Mouse (Mus musculus): ENCODE results near the gene Rad1. TPM values are rescaled to one million over a fixed set of nuclear protein-coding genes. Genes with fewer than 3 reads are reported as not detected.
"Not testable (repeated sequence)": the region's sequence is repeated elsewhere in the genome, so short reads cannot be mapped to it uniquely, and the experiment has no call there.

The Rad1 gene
- total and polyA plus RNA-seq, 2 experiments from 2014 or later: 15.5 to 18.1 TPM

DNA sequence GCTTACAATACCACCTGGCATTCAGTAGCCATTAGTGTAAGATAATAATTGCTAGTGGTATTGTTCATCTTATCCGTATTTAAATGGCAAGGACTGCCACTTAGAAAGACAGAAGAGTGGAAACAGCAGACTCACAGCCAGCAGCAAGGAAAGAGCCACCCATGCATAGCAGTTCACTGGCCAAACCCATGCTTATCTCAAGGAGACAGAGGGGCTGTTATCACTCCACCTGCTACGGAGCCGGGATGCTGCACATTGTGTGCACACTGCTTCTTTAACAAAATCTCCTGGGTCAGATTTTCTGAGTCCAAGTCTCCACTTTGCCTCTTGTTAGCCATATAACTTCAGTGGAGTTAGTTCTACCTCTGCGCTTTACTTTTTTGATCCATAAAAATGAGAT lies 45.5 kb downstream of the Rad1 start:
- Histone ChIP-seq H3K4me3 (ENCODE audit: low read depth, low read length) (no peak overlapping the region), H3K27ac (ENCODE audit: low read depth, low read length) (no peak overlapping the region), H3K9me3 (ENCODE audit: low read length) (no peaks in the 10 kb centered on the region), H3K4me1 (ENCODE audit: insufficient read depth, low read length) (no peaks in the 10 kb centered on the region), H3K36me3 (ENCODE audit: insufficient read depth, low read length) (no peaks in the 10 kb centered on the region), H3K9ac (replicated peaks; ENCODE audit: low read length, poor library complexity, severe bottlenecking) (no peak overlapping the region), H3K4me2 (ENCODE audit: low read depth, low read length, poor library complexity, severe bottlenecking) (no peak overlapping the region), H3K27me3 (ENCODE audit: insufficient read depth, low read length) (no peaks in the 10 kb centered on the region)
- ATAC-seq (ENCODE audit: low FRiP score): no peak
- no peak for TF ChIP-seq CTCF (IDR thresholded peaks at IDR 0.05)
- DNase-seq (ENCODE audit: low spot score): no peak
- 84% methylated on average over 4 of the region's 4 CpGs for WGBS

DNA sequence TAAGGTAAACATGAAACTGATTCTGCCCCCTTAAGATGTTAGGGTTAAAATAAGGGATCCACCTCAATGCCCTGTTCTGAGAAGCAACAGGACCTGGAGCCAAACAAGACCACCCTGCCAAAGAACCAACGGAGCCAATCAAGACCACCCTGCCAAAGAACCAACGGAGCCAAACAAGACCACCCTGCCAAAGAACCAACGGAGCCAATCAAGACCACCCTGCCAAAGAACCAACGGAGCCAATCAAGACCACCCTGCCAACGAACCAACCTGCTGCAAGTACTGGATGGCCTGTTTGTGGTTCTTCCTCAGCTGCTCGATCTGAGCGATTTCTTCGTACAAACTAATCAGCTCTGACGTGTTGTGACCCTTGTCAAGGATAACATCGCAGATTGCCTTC lies 47.5 kb downstream of the Rad1 start:
- H3K9me3 ChIP-seq (ENCODE audit: low read length); DNase-seq (ENCODE audit: low spot score); H3K4me3 ChIP-seq (ENCODE audit: low read depth, low read length); H3K9ac ChIP-seq (replicated peaks; ENCODE audit: low read length, poor library complexity, severe bottlenecking); H3K27me3 ChIP-seq (ENCODE audit: insufficient read depth, low read length); ATAC-seq (ENCODE audit: low FRiP score); H3K4me1 ChIP-seq (ENCODE audit: insufficient read depth, low read length); H3K27ac ChIP-seq (ENCODE audit: low read depth, low read length); H3K36me3 ChIP-seq (ENCODE audit: insufficient read depth, low read length); H3K4me2 ChIP-seq (ENCODE audit: low read depth, low read length, poor library complexity, severe bottlenecking): not testable (repeated sequence)
- 93% methylated on average over 10 of the region's 10 CpGs for WGBS

DNA sequence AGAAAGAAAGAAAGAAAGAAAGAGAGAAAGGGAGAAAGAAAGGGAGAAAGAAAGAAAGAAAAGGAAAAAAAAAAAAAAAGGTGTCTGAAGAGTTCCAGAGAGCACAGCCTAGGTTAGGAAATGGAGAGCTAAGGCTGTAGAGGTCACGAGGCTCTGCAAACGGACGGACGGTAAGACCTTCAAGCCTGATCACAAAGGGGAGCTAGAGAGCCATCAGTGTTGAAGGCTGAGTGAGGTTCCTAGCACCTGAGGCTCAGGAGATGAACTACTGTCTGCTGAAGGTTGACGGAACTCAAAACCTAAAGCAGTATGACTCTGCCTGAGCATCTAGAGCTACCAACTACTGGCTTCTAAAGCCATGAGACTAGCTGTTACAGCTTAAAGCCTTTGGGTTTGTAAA lies 48.8 kb downstream of the Rad1 start:
- DNase-seq (ENCODE audit: low spot score) (no peak), ATAC-seq (ENCODE audit: low FRiP score) (no peak)
- no peak overlapping the region for H3K4me2 ChIP-seq (ENCODE audit: low read depth, low read length, poor library complexity, severe bottlenecking)
- H3K36me3 ChIP-seq (ENCODE audit: insufficient read depth, low read length): no peaks in the 10 kb centered on the region
- WGBS: 86% methylated on average over 5 of the region's 5 CpGs
- H3K27ac ChIP-seq (ENCODE audit: low read depth, low read length): no peak overlapping the region
- H3K4me3 ChIP-seq (ENCODE audit: low read depth, low read length): no peak overlapping the region
- H3K27me3 ChIP-seq (ENCODE audit: insufficient read depth, low read length): no peaks in the 10 kb centered on the region
- H3K4me1 ChIP-seq (ENCODE audit: insufficient read depth, low read length): no peaks in the 10 kb centered on the region
- H3K9ac ChIP-seq (replicated peaks; ENCODE audit: low read length, poor library complexity, severe bottlenecking): no peak overlapping the region
- no peak for TF ChIP-seq CTCF (IDR thresholded peaks at IDR 0.05)
- no peaks in the 10 kb centered on the region for H3K9me3 ChIP-seq (ENCODE audit: low read length)

DNA sequence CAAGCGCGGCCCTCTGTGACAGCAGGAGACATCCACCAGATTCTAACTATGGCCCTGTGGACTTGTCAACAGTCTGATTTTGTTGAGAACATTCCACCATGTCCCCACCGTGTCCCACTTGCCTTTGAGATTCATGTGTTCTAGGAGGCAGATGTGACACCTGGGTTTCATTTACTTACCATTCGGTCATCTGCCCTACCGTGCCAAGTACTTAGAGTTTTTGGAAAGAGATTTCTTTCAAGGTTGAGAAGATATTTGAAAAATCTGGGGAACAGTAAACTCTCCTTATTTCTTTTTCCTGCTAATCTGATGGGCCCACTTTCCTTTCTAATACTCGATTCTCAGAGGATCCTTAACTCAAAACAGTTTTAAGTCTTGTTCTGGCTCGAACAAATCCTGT lies 50.2 kb downstream of the Rad1 start:
- no peaks in the 10 kb centered on the region for H3K36me3 ChIP-seq (ENCODE audit: insufficient read depth, low read length)
- no peaks in the 10 kb centered on the region for H3K27me3 ChIP-seq (ENCODE audit: insufficient read depth, low read length)
- H3K4me1 ChIP-seq (ENCODE audit: insufficient read depth, low read length): no peaks in the 10 kb centered on the region
- no peak overlapping the region for H3K4me2 ChIP-seq (ENCODE audit: low read depth, low read length, poor library complexity, severe bottlenecking)
- H3K9ac ChIP-seq (replicated peaks; ENCODE audit: low read length, poor library complexity, severe bottlenecking): no peak overlapping the region
- ATAC-seq (ENCODE audit: low FRiP score) (no peak), DNase-seq (ENCODE audit: low spot score) (no peak)
- H3K27ac ChIP-seq (ENCODE audit: low read depth, low read length): no peak overlapping the region
- no peaks in the 10 kb centered on the region for H3K9me3 ChIP-seq (ENCODE audit: low read length)
- no peak overlapping the region for H3K4me3 ChIP-seq (ENCODE audit: low read depth, low read length)
- TF ChIP-seq CTCF (IDR thresholded peaks at IDR 0.05): no peak
- 89% methylated on average over 7 of the region's 7 CpGs for WGBS

DNA sequence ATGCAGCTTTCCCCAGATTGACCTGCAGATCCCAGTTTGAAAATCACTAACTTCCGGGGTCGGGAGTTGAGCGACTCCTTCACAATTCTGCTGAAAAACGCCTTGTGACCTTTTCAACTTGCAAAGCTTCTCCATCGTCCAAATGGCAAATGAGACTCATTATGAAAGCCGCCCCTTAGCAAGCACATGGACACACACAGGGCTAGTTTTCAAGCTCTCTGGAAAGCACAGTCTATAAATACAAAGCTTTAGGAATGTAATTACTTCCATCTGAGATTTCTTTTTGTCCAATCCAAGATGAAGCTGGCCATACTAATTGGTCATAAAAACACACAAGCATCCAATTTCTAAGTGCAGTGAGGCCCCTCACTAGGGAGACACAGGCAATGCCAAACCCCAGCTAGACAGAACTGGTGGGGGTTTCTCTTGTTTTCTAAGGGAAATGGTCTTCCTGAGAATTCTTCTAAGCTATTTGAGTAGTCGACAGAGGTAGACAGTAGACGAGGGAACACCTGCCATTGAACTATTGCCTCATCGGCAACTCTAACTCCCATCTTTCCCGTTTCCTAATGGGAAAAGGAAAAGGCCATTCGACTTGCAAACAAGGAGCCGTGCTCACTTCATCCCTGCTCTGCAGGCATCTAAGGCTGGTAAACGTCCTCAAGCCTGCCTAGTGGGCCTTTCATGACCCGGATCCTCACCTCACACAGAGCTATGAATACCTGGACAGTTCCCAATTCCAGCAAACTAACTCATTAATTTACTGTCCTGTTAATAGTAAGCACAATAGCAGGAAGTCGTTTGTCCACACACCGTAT lies 54.7 kb downstream of the Rad1 start:
- Histone ChIP-seq H3K4me1 (ENCODE audit: insufficient read depth, low read length) (no peaks in the 10 kb centered on the region), H3K9me3 (ENCODE audit: low read length) (no peaks in the 10 kb centered on the region), H3K9ac (replicated peaks; ENCODE audit: low read length, poor library complexity, severe bottlenecking) (no peak overlapping the region), H3K27ac (ENCODE audit: low read depth, low read length) (no peak overlapping the region), H3K36me3 (ENCODE audit: insufficient read depth, low read length) (no peaks in the 10 kb centered on the region), H3K4me3 (ENCODE audit: low read depth, low read length) (no peak overlapping the region), H3K4me2 (ENCODE audit: low read depth, low read length, poor library complexity, severe bottlenecking) (no peak overlapping the region), H3K27me3 (ENCODE audit: insufficient read depth, low read length) (no peaks in the 10 kb centered on the region)
- DNase-seq (ENCODE audit: low spot score) (no peak), ATAC-seq (ENCODE audit: low FRiP score) (no peak)
- TF ChIP-seq CTCF (IDR thresholded peaks at IDR 0.05): no peak
- 84% methylated on average over 16 of the region's 16 CpGs for WGBS

Other genes with a start within 250 kb of the Rad1 start
- not detected in 2 replicates for gene Gm21973, start 160.6 kb upstream of the Rad1 start, total RNA-seq (2014; rRNA removed)
- gene Gm21973, start 160.6 kb upstream of the Rad1 start, polyA plus RNA-seq (2015; fragmentation: Nextera tagmentation; extraction: Ambion mirVana): not detected in 2 replicates
- gene Agxt2, start 127.5 kb upstream of the Rad1 start, total RNA-seq (2014; rRNA removed): not detected in 2 replicates
- gene Agxt2, start 127.5 kb upstream of the Rad1 start, polyA plus RNA-seq (2015; fragmentation: Nextera tagmentation; extraction: Ambion mirVana): not detected in 2 replicates
- gene Dnajc21, start 15.5 kb upstream of the Rad1 start, total RNA-seq (2014; rRNA removed): 3.9 and 6.8 TPM in 2 replicates
- 11.6 and 15.5 TPM in 2 replicates for gene Dnajc21, start 15.5 kb upstream of the Rad1 start, polyA plus RNA-seq (2015; fragmentation: Nextera tagmentation; extraction: Ambion mirVana)
- 6.1 and 9.5 TPM in 2 replicates for gene Brix1, start 71 bp upstream of the Rad1 start, total RNA-seq (2014; rRNA removed)
- gene Brix1, start 71 bp upstream of the Rad1 start, polyA plus RNA-seq (2015; fragmentation: Nextera tagmentation; extraction: Ambion mirVana): 44.2 and 52.7 TPM in 2 replicates
- not detected in 2 replicates for gene Ttc23l, start 72.7 kb downstream of the Rad1 start, total RNA-seq (2014; rRNA removed)
- not detected in 2 replicates for gene Ttc23l, start 72.7 kb downstream of the Rad1 start, polyA plus RNA-seq (2015; fragmentation: Nextera tagmentation; extraction: Ambion mirVana)
- gene Rai14, start 228.6 kb downstream of the Rad1 start, total RNA-seq (2014; rRNA removed): 9.0 TPM in 2 replicates
- gene Rai14, start 228.6 kb downstream of the Rad1 start, polyA plus RNA-seq (2015; fragmentation: Nextera tagmentation; extraction: Ambion mirVana): 2.7 and 4.3 TPM in 2 replicates

Measured in midbrain, postnatal 0 days (tissue).